Mouse (Mus musculus) embryonic facial prominence, embryonic 11.5 days (tissue): ENCODE data around the gene Ccdc92. TPM values are rescaled to one million over a fixed set of nuclear protein-coding genes. Genes with fewer than 3 reads are reported as not detected.
A peak's percentile ranks its signal among the peaks of the same experiment; 100 is the strongest.

Experiments
- ATAC-seq: fragments of 200-750 bp; cut with Nextera tagmentation; replicated peaks from 2 replicates; pipeline ENCODE4 v1.8.0; 2017; ENCODE audit warnings: low read depth; ENCODE audit not compliant: insufficient number of reproducible peaks, low FRiP score, low TSS enrichment
- DNase-seq: peaks from one replicate; pipeline ENCODE4 v3.0.0-alpha.2; 2015; ENCODE audit warnings: low spot score
- H3K27ac ChIP-seq: fragments of 300-500 bp; sonication (generic); replicated peaks from 2 replicates; pipeline ENCODE4 v1.5.1; 2014; ENCODE audit warnings: mild to moderate bottlenecking, low read depth, low read length, control low read depth
- H3K27me3 ChIP-seq: fragments of 300-500 bp; sonication (generic); 2 replicates; pipeline ENCODE4 v1.6.1; 2014; ENCODE audit warnings: mild to moderate bottlenecking, low read length, moderate library complexity, mixed read lengths; ENCODE audit not compliant: control insufficient read depth, insufficient read depth
- H3K36me3 ChIP-seq: fragments of 300-500 bp; sonication (generic); replicated peaks from 2 replicates; pipeline ENCODE4 v1.6.1; 2014; ENCODE audit warnings: low read depth, mild to moderate bottlenecking, low read length, moderate library complexity, mixed read lengths; ENCODE audit not compliant: control insufficient read depth, insufficient read depth
- H3K4me1 ChIP-seq: fragments of 300-500 bp; sonication (generic); 2 replicates; pipeline ENCODE4 v1.6.1; 2014; ENCODE audit warnings: low read length, mixed read lengths; ENCODE audit not compliant: control insufficient read depth, insufficient read depth
- H3K4me2 ChIP-seq: fragments of 300-500 bp; sonication (generic); 2 replicates; pipeline ENCODE4 v1.6.1; 2014; ENCODE audit warnings: low read depth, mild to moderate bottlenecking, control low read depth, low read length, moderate library complexity
- H3K4me3 ChIP-seq: fragments of 300-500 bp; sonication (generic); 2 replicates; pipeline ENCODE4 v1.5.1; 2014; ENCODE audit warnings: low read depth, low read length, control low read depth
- H3K9ac ChIP-seq: fragments of 300-500 bp; sonication (generic); replicated peaks from 2 replicates; pipeline ENCODE4 v1.6.1; 2014; ENCODE audit warnings: mild to moderate bottlenecking, control low read depth, low read length
- H3K9me3 ChIP-seq: fragments of 300-500 bp; sonication (generic); replicated peaks from 2 replicates; pipeline ENCODE4 v1.6.1; 2016; ENCODE audit warnings: mild to moderate bottlenecking, low read length, inconsistent platforms, mixed read lengths; ENCODE audit not compliant: control insufficient read depth
- WGBS: fragments of 180-500 bp; shearing (Covaris S2); extraction: QIAGEN DNeasy Blood & Tissue Kit; methylation state at CpG from one replicate; pipeline ENCODE4 v1.1.7; 2014; 5-methylcytosine and 5-hydroxymethylcytosine counted together
- polyA plus RNA-seq: library from polyadenylated mRNA; unstranded; fragments of >200 nt; fragmentation: Nextera tagmentation; extraction: Ambion mirVana; gene quantifications from 2 replicates; pipeline ENCODE4 v1.2.1, GENCODE M21; 2014

Gene Ccdc92
- polyA plus RNA-seq, 1 experiment from 2014 or later = 14.4 TPM

GRCm38 (mm10) chr5:124873096-124873495 lies 10.9 kb upstream of the Ccdc92 start:
- ATAC-seq (no peak), DNase-seq (no peak)
- H3K36me3 ChIP-seq = peaks cover 6% of the 10 kb centered on the region
- no peak overlapping the region for H3K27ac ChIP-seq
- H3K9me3 ChIP-seq = no peaks in the 10 kb centered on the region
- H3K27me3 ChIP-seq = no peaks in the 10 kb centered on the region
- H3K4me2 ChIP-seq = no peak overlapping the region
- no peaks in the 10 kb centered on the region for H3K4me1 ChIP-seq
- no peak overlapping the region for H3K9ac ChIP-seq
- H3K4me3 ChIP-seq = no peak overlapping the region
- 89% methylated on average over 3 of the region's 3 CpGs for WGBS

- no peaks in the 10 kb centered on the region for H3K27me3 ChIP-seq
- no peak overlapping the region for H3K9ac ChIP-seq
- 85% methylated on average over 2 of the region's 2 CpGs for WGBS
- no peaks in the 10 kb centered on the region for H3K4me1 ChIP-seq
- peaks cover 8% of the 10 kb centered on the region for H3K36me3 ChIP-seq
- H3K9me3 ChIP-seq = no peaks in the 10 kb centered on the region
- H3K27ac ChIP-seq = no peak overlapping the region
- DNase-seq (no peak), ATAC-seq (no peak)
- H3K4me2 ChIP-seq = no peak overlapping the region
- no peak overlapping the region for H3K4me3 ChIP-seq
These were observed 9.8 kb upstream of the Ccdc92 start for GRCm38 (mm10) chr5:124872033-124872432.

- H3K9ac ChIP-seq = no peak overlapping the region
- 54% methylated on average over 4 of the region's 4 CpGs for WGBS
- no peaks in the 10 kb centered on the region; the same call in 1 of the 2 replicates for H3K4me1 ChIP-seq
- H3K9me3 ChIP-seq = no peaks in the 10 kb centered on the region
- ATAC-seq = no peak
- peaks cover 2% of the 10 kb centered on the region for H3K36me3 ChIP-seq
- peak; percentile 68 for DNase-seq
- H3K27me3 ChIP-seq = no peaks in the 10 kb centered on the region
- H3K4me3 ChIP-seq = no peak overlapping the region
- no peak overlapping the region for H3K4me2 ChIP-seq
- no peak overlapping the region for H3K27ac ChIP-seq
These were observed 6.8 kb upstream of the Ccdc92 start for GRCm38 (mm10) chr5:124868981-124869380.

GRCm38 (mm10) chr5:124862871-124863741 lies 882 bp upstream of the Ccdc92 start:
- H3K4me3 ChIP-seq = peak overlapping the region; percentile 97
- H3K36me3 ChIP-seq = peaks cover 2% of the 10 kb centered on the region; the same call in 1 of the 2 replicates
- H3K4me2 ChIP-seq = peak overlapping the region; percentile 74
- peak; percentile 54 for DNase-seq
- peaks cover 2% of the 10 kb centered on the region for H3K27me3 ChIP-seq
- under 1% methylated on average over 74 of the region's 88 CpGs for WGBS
- H3K27ac ChIP-seq = peak overlapping the region; percentile 88
- peak overlapping the region; percentile 94 for H3K9ac ChIP-seq
- H3K9me3 ChIP-seq = no peaks in the 10 kb centered on the region
- H3K4me1 ChIP-seq = no peaks in the 10 kb centered on the region; the same call in none of the 2 replicates
- ATAC-seq = peak; percentile 56

GRCm38 (mm10) chr5:124861463-124861862 lies 761 bp downstream of the Ccdc92 start:
- H3K27me3 ChIP-seq = peaks cover 2% of the 10 kb centered on the region
- H3K4me2 ChIP-seq = peak overlapping the region; percentile 99
- H3K27ac ChIP-seq = peak overlapping the region; percentile 56
- H3K9me3 ChIP-seq = no peaks in the 10 kb centered on the region
- no peaks in the 10 kb centered on the region; the same call in none of the 2 replicates for H3K4me1 ChIP-seq
- H3K36me3 ChIP-seq = no peaks in the 10 kb centered on the region
- DNase-seq (peak; percentile 9), ATAC-seq (no peak)
- under 1% methylated on average over 33 of the region's 33 CpGs for WGBS
- H3K4me3 ChIP-seq = peak overlapping the region; percentile 97
- peak overlapping the region; percentile 67 for H3K9ac ChIP-seq

- H3K9ac ChIP-seq = no peak overlapping the region
- no peaks in the 10 kb centered on the region for H3K36me3 ChIP-seq
- H3K4me2 ChIP-seq = no peak overlapping the region
- H3K27ac ChIP-seq = no peak overlapping the region
- H3K27me3 ChIP-seq = peaks cover 2% of the 10 kb centered on the region
- no peaks in the 10 kb centered on the region for H3K9me3 ChIP-seq
- H3K4me1 ChIP-seq = no peaks in the 10 kb centered on the region; the same call in none of the 2 replicates
- DNase-seq = peak; percentile 26
- WGBS = 16% methylated on average over 5 of the region's 5 CpGs
- no peak overlapping the region for H3K4me3 ChIP-seq
- ATAC-seq = no peak
These were observed 2.2 kb downstream of the Ccdc92 start for GRCm38 (mm10) chr5:124860013-124860412.

- no peak for ATAC-seq
- 92% methylated on average over 4 of the region's 4 CpGs for WGBS
These were observed 8.0 kb downstream of the Ccdc92 start for GRCm38 (mm10) chr5:124854202-124854601.

GRCm38 (mm10) chr5:124853079-124853478 lies 9.1 kb downstream of the Ccdc92 start:
- Histone ChIP-seq H3K9ac (no peak overlapping the region), H3K27me3 (no peaks in the 10 kb centered on the region), H3K36me3 (no peaks in the 10 kb centered on the region), H3K4me1 (no peaks in the 10 kb centered on the region), H3K4me2 (no peak overlapping the region), H3K4me3 (no peak overlapping the region), H3K27ac (no peak overlapping the region), H3K9me3 (no peaks in the 10 kb centered on the region)
- DNase-seq (no peak), ATAC-seq (no peak)
- 78% methylated on average over 2 of the region's 2 CpGs for WGBS

More at GRCm38 (mm10) chr5:124854202-124854601, 8.0 kb downstream of the Ccdc92 start:
- H3K4me1 ChIP-seq = no peaks in the 10 kb centered on the region
- H3K4me3 ChIP-seq = no peak overlapping the region
- no peak overlapping the region for H3K4me2 ChIP-seq
- H3K36me3 ChIP-seq = no peaks in the 10 kb centered on the region
- no peaks in the 10 kb centered on the region for H3K9me3 ChIP-seq
- no peak overlapping the region for H3K27ac ChIP-seq
- no peak for DNase-seq
- 0 out of 2 replicates have a peak, but pooled peaks cover 2% of the 10 kb centered on the region for H3K27me3 ChIP-seq
- no peak overlapping the region for H3K9ac ChIP-seq
